Mouse (Mus musculus) retina, embryonic 14.5 days (tissue): ENCODE measurements around the gene Irs2.

ENCODE experiments used
- DNase-seq: peaks from one replicate; pipeline ENCODE4 v3.0.0-alpha.2; 2015; ENCODE audit warnings: low spot score

Irs2 gene

DNA sequence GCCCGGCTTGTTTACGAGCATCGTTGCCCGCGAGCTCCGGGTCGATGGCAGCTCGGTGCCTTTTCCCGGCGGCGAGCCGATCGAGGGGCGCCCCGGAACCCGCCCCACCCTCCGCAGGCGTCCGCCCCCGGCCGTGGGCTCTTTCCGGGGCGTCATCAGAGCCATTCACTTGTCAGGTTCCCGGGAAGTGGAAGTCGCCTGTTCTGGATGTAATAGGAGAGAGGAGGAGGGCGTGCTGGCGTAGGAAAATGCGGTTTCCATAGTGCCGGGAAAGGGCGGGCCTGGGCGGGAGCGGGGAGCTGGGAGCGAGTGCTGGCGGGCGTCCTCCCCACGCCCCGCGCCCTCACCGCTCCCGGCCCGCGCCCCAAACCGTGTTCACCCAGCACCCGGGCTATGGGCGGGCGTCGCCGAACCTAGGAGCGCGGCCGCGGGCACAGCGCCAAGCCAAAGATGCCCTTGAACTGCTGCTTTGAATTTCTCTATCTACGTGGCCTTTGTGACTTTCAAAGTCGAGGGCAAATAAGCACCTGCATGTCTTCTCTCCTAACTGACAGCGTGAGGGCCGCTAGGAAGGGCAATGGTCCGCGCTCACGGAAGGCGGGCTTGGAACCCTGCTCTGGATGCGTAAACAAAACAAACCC lies 1.3 kb upstream of the Irs2 start:
- DNase-seq, result peak; percentile 79

DNA sequence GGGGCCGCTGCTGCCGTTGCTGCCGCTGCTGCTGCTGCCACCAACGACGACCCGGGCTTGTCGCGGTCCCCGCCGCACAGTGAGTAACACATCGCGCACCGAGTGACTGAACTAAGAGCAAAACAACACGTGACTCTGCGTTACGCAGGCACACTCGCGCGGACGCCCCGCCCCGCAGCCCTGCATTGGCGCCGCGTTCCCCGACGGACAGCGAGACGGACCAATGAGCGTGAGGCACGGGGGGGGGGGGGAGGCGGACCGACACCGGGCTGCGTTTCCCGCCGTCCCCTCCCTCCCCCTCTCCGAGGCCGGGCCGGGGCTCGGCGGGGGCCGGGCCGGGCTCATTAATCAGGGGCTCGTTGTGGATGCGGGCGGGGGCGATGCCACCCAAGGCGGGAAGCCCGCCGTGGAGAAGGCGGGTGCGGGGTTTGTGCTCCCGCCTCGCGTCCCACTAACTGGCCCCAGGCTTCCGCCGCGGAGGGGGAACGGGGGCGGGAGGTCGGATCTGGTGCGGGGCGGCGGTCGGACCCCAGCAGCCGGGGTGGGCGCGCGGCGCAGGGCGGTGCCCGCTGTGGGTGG lies 673 bp upstream of the Irs2 start:
- DNase-seq, result peak; percentile 97

DNA sequence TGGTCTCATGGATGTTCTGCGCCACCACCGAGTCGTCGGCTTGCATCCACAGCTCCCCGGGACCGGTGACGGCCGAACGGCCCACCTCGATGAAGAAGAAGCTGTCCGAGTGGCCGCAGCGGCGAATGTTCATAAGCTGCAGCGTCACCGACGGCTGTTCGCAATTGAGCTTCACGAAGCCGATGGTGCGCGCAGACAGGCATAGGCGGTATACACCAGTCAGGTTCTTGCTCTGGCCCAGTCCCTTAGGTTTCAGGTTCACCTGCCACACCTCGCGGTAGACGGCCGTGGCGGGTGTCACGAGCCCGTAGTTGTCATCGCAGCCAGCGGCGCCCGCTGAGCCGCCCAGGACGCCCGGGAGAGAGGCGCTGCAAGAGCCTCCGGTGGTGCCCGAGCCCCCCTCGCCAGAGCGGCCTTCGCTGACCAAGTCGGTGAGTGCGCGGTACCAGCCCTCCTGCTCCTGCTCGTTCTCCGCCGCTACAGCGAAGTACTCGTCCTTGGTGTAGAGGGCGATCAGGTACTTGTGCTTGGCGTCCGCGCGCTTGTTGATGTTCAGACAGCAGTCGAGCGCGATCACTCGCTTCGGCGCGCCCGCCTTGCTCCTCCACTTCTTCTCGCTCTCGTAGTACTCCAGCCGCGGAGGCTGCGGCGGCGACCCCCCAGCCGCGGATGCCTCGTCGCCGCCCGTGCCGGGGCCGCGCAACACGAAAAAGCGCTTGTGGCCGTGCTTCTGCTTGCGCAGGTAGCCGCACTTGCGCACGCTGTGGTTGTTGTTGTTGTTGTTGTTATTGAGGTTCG lies 478 bp downstream of the Irs2 start:
- DNase-seq, result peak; percentile 66

DNA sequence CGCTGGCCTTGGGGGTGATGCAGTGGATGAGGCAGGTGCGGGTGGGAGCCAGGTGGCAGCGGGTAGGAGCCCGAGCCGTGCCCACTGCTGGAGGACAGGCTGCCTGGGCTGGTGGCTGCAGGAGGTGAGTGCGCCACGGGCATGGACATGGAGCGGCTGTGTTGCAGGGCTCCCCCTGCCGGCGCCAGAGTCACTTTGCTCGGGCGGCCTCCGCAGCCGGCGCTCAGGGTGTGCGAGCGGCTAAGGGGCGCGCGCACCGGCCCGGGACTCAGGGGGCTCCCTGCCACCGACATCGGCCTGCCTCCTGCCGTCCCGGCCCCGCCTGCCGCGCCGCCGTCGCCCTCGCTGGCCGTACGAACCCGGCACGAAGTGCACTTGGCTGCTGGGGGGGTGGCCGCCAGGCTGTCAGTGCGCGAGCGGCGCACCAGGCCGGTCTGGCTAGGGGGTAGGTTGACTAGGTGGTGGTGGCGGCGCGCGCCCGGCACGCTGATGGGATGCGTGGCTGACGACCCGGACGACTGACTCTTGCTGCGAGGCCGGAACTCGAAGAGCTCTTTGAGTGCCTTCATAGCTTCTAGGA lies 1.2 kb downstream of the Irs2 start:
- DNase-seq, result peak; percentile 90

DNA sequence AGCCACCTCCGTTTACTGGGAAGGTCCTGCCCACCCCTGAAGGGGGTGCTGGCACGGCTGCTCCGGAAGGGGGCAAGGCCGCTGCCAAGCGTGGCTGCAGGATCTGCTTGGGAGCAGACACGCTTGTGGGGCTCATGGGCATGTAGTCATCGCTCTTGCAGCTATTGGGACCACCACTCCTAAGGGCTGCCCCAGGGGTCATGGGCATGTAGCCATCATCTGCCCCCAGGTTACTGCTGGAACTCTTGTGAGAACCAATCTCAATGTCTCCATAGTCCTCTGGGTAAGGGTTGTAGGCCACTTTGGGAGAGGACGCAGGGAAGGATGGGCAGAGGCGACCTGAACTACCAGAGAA lies 2.0 kb downstream of the Irs2 start:
- no peak for DNase-seq

DNA sequence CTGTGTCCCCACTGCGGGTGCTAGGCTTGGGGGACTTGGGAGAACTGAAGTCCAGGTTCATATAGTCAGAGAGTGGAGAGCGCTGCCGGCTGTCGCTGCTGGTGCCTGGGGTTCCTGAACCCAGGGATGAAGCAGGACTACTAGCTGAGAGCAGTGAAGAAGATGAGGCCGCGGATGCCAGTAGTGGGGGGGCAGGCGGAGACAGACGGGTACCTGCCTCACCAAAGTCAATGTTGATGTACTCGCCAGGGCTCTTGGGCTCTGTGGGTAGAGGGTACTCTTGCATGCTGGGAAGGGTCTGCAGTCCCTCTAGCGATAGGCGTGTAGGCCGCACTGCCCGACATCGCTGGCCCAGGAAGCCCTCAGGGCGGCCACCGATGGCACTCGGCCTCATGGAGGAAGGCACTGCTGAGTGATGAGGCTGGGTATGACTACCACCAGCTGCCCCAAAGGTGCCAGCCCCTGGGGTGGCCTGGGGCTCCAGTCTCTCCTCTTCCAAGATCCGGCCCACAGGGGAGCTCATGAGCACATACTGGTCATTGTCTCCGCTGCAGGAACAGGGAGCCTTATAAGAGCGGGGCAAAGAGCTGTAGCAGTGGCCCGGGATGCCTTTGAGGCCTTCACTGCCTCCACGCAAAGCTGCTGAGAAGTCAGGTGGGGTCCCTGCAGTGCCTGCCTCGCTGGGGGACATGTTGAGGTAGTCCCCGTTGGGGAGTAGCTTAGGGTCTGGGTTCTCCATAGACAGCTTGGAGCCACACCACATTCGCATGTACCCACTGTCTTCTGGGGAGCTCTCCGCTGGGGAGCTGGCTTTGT lies 2.6 kb downstream of the Irs2 start:
- DNase-seq, result no peak

DNA sequence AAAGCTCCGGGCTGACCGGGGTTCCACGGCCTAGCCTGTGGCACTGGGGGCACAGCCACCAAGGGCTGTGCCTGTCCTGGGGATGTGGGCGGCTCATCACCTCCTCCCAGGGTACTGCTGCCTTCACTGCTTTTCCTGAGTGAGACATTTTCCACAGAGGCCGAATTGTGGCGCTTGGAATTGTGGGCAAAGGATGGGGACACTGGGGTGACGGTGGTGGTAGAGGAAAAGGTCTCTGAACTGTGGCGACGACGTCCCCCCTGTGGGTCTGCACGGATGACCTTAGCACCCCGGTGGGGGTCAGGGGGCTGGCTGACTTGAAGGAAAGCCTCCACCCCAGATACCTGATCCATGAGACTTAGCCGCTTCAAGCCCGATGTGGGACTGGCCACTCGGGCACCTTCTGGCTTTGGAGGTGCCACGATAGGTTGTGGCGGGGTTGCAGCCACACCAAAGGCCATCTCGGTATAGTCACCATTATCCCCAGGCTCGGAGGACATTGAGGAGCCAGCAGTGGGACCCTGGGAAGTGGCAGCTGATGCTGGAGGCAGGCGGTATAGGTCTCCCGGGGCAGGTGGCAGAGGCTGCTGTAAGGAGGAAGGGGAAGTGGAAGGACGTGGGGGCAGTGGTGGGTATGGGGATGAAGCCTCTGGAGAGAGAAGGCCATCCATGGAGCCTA lies 3.3 kb downstream of the Irs2 start:
- DNase-seq, result no peak

DNA sequence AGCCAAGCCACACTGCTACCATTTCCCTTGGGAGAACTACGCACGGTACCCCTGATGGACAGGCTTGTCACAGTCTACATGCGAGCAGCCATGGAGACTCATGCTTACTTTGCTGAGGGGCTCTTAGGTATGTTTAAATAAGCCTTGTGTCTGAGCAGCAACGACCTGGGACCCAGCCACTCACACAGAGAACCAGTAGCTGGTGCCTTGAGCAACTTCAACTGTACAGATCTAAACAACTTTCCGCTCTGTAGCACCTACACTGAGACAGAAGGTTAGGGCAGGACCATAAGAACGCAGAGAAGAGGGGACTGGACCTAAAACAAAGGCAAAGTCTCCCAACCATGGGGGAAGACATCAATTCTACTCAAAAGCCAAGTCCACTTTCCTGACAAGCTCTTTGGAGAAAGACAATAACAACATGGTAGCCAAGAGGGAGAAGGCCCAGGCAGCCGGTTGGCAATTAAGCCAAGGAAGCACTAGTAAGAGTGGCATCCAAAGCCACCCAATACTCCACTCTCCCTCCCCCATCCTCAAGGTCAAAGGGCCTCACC lies 4.3 kb downstream of the Irs2 start:
- DNase-seq, result no peak

DNA sequence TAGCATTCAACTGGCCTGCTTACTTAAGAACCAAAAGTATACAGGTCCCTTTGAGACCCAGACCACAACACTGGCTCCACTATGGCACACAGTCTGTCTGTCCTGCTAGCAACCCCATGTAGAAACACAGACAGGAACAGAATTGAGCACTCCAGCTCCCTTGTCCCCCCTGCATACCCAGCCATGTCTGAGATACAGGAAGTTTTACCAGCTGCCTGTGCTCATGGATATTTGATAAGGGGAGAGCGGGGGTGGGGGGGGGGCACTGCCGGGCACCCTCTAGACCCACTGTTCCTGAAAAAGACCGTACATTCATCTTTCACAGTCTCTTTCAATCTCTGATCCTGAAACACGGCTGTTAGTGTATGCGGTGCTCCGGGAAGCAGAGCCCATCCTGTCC lies 5.0 kb downstream of the Irs2 start:
- DNase-seq, result no peak

DNA sequence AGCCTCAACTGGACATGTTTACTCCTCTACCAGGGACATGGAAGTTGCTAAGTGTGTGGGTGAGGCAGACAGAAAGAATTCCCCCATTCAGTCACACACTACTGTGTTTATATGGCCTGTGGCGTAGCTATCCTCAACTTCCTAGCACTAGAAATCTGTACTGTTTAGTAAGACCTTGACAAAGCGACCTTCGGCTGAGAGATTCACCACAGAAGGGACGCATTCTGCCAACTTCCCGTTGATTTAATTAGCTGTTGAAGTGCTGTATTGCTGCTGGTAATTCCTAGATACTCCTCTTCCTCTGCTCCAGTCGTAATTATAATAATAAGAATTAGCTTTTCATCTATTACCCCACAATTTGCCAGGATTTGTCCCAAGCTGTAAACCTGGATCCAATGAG lies 5.4 kb downstream of the Irs2 start:
- no peak for DNase-seq

DNA sequence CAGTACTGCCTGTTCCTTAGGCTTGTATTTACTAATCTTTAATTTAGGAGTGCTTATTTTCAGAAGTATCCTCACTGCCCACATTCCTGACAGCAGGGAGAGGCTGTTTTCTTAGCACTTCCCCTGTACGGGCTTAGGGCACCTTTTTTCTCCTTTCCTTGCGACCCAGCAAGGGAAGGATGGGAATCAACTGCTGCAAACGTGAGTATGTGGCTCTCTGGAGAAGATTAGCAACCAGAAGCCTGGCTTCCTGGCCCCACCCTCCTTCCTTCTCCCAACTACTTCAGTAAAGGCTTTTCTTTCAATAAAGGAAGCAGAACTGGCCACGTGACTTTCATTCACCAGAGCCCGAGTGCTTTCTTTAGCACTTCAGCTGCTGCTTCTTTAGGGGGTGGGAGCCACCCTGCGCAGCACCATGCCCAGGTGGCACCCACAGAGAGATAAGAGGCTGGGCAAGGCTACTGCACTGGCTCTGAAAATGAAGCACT lies 7.2 kb downstream of the Irs2 start:
- peak; percentile 16 for DNase-seq

DNA sequence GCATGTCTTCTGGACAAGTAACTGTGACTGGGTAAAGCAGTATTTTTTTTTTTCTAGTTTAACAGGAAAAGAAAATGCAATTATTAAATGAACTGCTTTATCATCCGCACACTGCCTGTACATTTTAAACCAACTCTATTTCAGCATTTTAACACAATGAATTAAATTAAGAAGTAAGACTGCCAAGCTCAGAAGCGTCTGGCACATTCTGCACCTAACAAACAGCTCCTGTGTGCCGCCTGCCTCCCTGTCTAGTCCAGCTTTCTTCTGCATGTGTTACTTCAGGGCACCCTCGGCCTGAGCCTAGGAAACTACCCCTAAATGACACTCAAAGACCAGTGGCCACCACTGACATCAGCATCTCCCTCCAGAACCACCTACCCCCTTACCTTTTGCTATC lies 8.7 kb downstream of the Irs2 start:
- DNase-seq, result no peak

DNA sequence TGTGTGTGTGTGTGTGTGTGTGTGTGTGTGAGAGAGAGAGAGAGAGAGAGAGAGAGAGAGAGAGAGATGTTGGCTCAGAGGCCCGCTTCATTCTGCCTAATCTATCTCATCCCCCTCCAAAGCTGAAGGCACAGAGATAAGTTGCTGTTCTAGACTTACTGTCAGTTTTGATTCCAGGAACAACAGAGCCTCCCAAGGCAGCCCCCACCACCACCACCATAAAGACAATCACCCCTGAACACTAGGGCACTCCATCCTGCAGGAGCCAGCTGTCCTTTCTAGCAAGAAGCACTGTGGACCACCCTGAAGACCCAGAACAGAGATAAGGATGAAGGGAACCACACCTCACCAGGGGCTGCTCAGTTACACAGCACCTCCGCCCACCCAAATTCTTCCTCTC lies 12.0 kb downstream of the Irs2 start:
- no peak for DNase-seq

DNA sequence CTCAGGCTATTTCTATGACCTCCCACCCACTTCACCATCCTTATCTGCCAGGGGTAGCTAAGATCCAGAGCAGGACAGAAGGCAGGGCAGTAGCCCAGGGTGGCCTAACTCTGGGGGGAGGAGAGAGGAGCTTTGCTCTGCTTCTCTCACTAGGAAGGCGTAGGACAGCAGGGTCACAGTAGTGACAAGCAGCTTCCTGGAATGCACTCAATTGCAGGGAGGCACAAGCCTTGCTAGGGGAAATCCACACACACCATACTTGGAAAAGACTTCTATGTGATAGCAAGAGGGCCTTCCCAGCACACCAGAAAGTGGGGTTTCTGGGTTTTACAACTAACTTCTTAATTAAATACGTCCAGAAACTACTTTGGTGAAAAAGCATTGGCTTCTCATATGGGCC lies 12.5 kb downstream of the Irs2 start:
- DNase-seq, result no peak

DNA sequence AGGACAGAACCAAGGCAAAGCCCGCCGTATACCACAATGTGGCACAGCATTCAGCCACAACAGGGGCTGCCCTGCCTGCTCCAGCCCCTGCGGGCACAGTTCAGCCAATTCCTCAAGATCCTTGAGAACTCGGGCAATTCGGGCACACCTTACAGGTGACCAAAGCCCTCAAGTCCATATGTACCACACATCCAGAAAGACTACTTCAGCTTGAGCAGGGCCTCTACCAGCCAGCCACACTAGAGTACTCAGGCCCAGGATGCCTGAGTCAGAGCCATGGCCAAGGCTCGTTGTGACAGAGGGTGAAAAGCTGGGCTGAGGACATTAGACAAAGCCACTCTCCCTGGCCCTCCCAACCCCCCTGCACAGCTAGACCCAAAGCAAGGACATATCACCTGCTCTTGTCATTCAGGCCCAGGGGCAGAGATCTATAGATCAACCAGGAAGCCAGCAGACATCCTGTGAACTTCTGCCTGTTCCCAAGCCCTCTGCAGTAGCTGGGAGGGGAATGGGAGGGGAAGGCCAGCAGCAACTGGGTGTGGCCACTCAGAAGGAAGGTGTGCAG lies 13.8 kb downstream of the Irs2 start:
- DNase-seq, result no peak

DNA sequence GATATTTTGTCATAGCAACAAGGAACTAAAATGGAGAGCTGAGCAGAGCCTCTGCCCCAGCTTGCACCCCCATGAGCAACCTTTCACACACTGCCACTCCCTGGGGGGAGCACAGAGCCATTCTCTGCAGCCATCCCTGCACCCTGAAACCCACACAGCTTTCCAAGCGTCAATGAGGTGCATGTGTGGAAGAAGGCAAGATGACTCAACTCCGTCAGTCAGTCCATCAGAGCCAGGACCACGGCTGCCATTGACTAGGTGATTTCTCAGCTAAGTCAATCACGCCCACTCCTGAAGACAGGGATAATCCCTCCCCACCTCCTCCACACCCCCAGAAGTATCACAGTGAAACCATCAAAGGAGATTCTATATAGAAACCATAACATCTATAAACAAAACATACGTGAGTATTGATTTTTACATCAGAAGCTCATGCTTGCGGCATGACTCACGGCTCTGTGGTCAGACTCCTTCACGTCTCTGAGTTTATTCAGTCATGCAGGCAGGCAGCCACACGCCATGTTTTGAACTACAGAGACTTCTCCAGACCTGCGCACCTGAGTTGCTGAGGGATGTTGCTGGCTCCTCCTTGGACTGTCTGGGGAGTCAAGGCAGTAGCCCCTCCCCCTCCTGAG lies 14.6 kb downstream of the Irs2 start:
- no peak for DNase-seq

DNA sequence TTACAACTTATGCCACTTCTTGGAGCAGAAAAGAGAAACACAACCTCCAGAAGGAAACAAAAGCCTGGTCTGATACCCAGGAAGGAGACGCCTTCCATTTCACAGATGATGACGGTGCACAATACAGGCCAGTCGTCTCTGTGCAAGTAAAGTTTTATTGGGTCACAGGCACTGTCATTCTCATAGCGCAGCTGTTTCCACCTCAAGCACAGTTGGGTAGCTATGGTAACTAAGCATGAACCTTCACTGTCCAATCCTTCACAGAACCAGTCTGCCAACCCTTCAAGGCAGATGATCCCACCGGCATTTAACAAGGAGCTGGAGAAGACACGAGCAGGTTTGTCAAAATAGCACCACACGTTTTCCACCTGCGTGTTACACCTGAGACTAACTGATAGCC lies 16.2 kb downstream of the Irs2 start:
- DNase-seq, result no peak

DNA sequence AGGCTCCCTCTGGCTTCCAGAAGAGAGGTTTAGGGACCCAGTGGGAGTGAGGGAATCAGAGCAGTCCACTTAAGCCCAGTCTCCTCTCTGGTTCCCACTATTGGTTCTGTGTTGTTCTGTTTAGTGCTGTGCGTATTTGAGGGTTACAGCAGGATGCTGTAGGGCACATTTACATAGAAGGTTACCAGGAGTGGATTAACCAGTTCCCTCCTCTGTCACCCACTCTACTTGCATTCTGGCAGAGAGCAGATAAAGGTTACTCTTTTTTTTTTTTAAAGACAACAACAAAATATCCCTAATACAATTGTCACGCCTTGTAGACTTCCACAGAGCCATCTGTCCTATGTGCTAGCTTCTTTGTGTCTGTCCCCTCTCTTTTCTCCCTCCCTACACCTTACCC lies 16.9 kb downstream of the Irs2 start:
- no peak for DNase-seq

DNA sequence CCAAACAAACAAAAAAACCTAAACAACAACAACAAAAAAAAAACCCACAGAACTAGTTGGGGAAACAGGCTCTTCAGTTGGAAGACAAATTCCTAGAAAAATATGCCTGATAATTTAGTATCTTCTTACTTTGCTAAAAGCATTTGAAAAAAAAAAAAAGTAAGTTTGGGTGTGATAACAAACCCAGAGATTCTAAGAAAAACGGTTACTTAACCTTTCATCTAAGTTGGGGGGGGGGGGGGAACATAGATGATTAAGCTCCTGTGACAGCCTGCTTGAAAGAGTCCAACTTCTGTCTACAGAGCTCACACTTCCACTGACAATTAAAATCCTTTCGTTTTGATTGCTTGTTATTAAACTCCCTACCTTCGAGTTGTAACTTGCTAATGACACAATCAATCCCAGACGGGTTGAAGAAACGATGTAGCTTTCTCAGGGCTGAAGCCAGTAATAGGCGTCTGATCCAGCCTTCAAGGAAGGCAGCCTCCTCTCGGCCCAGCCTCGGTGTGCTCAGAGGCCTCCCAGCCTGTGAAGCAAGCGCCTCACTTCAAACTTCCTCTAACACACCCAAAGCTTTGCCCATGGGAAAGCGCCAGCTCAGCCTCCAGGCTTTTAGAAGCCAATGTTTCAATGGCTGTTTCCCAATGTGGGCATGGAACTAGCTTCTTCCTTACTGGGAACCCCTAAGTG lies 17.7 kb downstream of the Irs2 start:
- DNase-seq, result no peak

DNA sequence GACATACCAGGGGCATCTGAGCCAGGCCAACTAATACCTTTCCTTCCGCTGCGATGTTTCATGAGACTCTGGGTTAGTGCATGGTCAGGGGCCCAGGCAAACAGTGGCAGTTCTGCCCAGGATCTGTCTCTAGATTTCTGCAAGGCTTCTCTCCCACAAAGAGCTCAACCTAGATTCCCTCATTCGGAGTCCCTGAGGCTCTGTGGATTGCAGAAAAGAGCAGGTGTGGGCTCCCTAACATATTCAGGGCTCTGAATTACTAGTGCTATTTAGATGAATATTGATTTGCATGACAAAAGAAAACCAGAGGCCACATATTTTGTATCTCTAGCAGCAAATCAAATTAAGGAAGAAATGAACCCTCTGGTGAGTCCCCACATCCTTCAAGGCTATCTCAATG lies 18.3 kb downstream of the Irs2 start:
- no peak for DNase-seq
